Mouse (Mus musculus) ovary, postnatal 36 days (tissue): ENCODE measurements around the gene Adgrg1.
A peak's percentile ranks its signal among the peaks of the same experiment; 100 is the strongest.

Source experiments
- DNase-seq: peaks from one replicate; pipeline ENCODE4 v3.0.0; 2022; ENCODE audit warnings: low spot score, mixed read lengths

Gene Adgrg1

DNA sequence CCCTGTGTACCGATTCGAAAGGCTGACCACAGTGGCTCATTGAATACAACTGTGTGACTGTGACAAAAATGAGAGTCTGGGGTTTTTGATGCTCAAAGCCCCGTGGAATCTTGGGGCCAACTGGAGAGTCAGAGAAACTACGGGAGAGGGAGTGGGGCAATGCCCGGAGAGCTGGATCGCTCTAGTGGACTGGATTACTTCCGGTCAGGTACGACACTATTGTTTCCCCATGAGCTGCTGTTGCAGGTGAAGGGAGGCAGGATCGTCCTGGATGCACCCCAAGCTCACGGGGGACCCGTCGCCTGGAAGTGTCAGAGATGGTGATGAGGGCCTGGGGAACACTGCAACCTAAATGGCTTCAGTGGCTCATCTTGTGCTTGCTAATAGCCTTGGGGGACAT lies 21.5 kb downstream of the Adgrg1 start:
- no peak for DNase-seq

DNA sequence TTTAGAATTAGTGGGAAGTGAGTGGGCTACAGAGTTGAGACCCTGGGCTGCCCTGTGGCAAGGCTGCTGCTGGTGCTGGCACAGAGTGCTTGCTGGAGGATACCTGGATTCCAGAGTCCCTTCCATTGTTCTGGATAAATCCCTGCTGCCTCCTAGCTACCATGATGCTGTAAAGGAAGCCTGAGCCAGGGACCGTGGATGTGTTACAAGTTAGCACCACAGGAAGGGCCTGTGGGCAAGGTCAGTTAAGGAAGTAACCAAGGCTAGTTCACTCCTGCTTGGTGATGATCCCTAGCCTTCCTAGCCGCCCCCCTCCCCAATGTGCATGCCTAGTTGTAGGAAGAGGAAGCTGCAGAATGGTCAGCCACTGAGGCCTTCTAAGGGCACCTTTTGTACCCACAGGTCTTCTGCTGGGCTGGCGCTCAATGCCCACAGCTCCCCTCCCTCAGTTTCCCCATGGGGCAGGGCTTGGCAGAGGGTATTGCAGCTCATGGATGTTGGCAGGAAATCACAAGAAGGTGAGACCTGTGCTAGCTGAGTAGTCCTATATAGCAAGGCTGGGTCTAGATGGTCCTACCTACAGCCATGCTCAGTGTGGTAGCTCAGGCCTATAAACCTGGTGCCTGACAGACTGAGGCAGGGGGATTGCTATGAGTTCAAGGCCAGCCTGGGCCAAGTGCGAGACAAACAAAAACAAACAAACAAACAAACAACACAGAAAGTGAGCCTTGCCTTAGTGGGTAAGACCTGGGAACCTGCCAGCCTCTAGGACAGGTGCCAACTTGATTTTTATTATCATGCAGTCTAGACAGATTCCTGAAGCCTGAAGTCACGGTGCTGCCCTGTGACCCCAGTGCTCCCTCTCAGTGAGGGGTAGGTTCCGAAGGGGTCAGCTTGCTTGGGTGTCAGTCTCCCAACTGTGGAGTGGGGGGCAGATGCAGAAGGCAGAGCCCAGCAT lies 22.6 kb downstream of the Adgrg1 start:
- no peak for DNase-seq

DNA sequence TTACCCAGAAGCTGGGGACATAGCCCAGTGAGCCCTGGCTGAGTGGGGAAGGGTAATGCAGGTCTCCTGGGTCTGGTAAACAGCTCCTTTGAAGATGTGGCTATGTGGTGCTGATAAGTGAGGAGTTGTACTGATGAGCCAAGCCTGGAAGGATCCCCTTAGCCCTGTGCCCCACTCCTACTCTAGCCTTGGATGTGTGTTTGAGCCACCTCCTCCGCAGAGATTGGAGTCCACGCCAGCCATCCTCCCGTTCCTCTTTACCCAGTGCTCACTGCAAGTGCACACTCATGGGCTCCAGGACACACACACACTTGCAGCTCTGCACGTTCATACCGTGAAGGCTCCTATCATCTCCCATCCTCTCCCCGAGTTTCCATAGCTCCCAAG lies 23.3 kb downstream of the Adgrg1 start:
- no peak for DNase-seq

DNA sequence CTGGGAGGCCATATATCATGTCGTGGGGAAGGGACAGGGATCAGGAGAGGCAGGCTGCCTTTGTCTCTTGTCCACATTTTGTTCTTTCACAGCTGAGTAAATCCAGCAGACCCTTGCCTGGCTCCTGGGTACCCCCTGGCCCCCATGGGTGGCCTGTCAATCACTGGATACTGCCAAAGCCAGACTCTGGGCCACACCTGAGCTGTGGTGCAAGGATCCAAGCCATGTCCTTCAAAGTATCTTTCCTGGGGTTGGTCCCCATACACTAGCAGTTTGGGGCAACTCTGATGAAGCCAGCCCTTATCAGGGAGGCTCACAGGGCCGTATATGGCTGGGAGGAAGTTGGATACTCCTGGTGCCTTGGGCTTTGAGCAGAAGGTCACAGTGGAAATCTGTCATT lies 23.9 kb downstream of the Adgrg1 start:
- no peak for DNase-seq

DNA sequence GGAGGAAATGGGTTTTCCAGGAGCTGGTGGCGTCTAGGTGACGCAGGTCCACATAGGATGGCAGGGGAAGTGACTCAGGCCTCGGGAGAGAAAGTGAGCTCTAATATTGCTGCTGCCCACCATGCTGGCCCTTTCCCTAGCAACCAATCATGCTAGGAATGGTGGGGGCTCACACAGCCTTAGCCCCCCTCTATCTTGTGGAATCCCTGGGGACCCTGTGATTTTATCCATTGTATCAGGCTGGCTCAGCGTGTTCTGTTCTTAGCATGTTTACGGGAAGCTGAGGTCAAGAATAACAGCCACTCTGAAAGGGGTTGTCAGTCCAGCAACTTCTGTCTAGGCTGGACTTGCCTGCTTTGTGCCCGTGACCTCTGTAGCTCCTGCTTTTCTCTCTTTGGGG lies 24.5 kb downstream of the Adgrg1 start:
- DNase-seq: no peak

DNA sequence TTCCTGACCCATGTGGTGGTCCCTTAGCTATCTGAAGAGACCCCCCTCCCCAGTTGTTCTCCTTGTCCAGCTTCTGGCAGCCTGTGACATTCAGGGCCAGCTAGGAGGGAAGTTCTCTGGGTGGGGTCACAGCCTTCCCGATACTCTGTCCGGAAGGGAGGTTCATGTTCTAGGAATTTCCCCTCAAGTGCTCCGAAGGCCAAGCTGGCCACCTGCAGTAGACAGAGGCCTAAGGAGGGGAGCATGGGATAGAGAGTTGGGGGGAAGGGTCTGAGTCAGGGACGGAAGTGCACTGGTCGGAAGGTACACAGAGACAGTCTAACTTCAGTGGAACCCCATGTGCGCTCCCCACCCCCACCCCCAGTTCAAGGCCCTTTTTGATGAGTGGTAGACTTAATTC lies 25.4 kb downstream of the Adgrg1 start:
- DNase-seq: no peak

DNA sequence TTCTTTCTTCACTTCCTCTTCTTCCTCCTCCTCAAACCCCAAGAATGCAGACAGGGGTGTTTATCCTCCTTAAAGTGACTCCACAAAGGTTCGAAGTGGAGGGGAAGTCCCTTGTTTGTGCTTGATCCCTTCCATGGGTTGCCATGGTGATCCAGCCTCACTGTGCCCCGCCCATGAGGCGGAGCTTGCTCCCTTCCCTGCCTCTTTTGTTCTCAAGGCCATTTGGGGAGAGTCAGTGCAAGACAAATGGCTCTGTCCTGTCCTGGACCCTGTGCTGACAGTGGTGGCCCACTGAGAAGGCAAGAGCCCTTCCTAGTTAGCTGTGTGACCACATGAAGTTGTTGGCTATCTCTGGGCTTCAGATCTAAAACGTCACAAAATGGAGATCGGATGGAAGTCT lies 26.1 kb downstream of the Adgrg1 start:
- DNase-seq: peak; percentile 61

DNA sequence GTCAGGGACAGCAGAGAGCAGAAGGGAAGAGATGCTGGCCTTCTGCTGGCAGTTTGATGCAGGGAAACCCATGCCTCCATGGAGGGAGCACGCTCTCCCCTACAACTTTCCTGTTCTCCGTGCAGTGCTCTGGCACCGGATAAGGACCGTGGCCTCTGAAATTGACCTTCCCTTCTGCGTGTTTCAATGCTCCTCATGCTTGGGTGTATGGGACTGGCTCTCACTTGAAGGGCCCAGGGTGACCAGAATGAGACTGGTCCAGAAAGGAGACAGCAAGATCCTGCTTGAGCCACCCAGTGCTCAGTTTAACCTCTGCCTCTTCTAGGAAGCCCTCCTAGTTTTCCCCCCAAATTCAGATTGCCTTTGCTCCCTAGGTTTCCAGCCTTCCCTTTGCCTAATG lies 26.6 kb downstream of the Adgrg1 start:
- DNase-seq: no peak

DNA sequence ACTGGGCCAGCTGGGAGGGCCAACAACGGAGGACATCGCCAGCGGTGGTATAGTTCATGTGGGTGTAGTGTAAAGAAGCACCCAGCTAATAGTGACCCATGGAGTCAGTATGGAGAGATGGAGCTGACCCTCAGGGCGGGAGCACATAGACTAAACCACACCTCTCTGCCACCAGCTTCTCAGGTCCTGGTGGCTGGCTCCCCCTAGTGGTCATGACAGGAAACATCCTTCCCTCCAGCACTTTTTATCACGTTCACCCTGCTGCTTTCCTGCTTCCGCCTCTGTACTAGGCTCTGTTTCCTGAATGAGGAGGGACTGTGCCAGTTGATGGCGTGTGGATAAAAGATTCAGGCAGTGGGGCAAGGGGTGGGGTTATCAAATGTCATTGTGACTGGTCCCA lies 27.1 kb downstream of the Adgrg1 start:
- peak; percentile 66 for DNase-seq

DNA sequence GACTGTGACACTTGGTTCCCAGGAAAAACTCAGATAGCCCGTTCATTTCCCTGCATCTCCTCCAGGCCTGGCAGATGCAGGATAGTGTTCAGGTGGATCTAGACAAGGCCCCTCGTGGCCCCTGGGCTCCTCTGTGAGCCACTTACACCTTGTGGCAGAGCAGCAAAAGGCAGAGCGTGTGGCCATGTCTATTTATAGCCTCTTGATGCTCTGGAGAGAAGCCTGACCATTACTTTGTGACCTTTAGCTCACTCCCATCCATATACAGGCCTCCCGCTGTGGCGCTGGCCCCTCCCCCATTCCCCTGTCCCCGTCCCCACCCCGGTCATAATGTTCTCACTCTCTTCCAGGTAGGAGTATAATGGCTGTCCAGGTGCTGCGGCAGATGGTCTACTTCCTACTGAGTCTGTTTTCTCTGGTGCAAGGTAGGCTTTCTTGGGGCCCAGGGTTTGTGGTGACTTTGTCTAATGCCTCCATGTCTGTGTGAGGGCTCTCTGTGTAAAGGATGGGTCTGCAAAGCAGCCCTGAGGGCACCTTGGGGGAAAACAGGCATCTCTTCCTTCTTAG lies 27.6 kb downstream of the Adgrg1 start:
- no peak for DNase-seq

DNA sequence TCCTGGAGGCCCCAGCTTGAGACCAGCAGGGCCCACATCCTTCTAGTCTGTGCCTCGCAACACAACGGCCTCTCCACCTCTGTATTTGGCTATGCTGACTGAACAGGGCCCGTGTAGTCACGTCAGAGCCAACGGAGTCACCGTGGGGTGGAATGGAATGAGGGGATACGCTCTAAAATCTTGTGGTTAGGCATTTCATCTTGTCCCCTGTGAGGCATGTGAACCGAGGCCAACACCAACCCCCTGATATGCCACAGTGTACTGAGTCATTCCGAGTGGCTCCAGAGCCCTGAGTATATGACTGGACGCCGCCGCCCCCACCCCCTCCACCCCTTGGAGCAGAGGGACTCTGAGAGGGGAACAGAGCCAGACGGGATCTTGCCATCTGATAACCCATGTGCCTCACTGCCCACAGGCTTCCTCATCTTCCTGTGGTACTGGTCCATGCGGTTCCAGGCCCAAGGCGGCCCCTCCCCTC lies 37.9 kb downstream of the Adgrg1 start:
- DNase-seq: no peak

DNA sequence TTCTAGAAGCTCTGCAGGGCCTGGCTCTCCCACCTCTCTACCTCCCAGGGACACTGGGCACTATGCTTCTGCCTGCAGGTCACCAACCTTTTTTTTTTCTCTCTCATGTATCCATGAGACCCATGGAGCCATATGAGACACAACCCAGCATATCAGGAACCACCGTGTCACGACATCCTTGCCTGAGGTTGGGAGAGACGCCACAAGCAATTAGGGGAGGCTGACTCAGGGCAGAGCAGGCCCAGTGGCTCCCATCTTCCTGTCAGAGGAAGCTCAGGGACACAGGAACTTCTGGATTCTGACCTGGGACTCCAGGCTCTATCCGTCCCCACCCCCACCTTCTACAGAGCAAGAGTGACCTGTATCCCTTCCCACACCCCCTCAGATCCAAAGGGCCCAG lies 41.3 kb downstream of the Adgrg1 start:
- DNase-seq: no peak

DNA sequence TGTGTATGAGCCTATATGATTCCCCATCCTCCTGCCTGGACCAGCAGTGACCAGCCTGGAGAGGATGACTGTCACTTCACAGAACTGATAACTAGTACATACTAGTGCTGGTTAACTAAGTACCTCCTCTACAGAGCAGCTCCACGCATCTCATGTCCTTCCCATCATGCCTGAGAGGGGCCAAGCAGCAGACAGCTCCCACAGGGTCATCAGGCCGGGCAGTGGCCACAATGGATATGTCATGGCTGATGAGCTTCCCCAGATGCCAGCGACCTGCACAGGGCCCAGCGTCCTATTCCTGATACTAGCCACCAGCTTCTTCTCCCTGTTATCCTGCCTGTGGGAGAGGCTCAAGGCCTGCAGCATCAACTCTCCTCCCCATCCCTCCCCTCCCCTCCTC lies 42.1 kb downstream of the Adgrg1 start:
- no peak for DNase-seq

DNA sequence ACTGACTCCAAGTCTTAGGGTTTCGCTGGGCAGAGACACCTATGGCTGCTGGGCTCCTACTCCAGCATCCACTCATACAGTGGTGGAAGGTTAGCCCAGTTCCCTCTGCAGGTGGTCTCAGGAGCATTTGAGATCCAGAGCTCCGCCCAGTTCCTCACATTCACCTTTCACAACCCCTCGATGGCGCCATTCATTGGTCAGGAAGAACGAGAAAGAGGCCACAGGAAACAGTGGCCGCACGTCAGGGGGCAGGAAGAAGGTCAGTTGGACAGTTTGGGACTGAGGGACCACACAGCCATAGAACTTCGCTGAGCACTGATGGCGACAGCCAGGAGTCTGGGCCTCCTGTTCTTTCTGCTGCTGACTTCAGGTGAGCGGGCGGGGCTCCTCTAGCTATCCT lies 42.9 kb downstream of the Adgrg1 start, which contains the start of gene Adgrg3:
Gene Adgrg3, plus strand, starts transcription at position 242 of the 400 bp plus-strand sequence.
- no peak for DNase-seq

DNA sequence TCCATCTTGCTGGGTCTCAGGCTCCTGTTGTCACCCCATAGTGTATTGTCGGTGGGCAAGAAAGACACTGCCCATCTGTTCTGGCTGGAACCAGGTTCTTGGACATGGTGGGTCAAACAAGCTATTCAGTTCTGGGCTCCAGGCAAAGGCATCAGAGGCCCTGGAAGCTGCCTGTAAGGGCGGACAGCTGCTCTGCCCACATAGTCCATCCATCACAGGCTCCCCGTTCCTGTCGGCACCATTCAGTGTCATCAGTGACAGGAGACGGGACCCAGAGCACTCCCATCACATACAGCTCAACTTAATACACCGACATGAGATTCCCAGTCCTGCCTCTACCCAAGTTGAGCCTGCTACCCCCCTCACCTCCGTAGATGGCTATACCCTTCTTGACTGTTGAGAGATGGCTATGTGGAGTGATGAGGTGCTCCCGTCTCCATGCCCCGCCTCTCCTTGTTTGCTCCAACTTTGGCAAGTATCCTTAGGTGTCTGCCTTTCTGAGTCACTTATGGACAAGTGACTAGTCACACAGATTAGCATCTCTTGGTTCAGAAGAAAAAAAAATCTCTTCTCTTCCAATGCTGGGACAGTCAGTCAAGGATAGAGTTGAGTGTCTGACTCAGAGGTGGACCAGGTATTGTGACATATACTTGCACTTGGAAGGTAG lies 43.6 kb downstream of the Adgrg1 start:
- no peak for DNase-seq

DNA sequence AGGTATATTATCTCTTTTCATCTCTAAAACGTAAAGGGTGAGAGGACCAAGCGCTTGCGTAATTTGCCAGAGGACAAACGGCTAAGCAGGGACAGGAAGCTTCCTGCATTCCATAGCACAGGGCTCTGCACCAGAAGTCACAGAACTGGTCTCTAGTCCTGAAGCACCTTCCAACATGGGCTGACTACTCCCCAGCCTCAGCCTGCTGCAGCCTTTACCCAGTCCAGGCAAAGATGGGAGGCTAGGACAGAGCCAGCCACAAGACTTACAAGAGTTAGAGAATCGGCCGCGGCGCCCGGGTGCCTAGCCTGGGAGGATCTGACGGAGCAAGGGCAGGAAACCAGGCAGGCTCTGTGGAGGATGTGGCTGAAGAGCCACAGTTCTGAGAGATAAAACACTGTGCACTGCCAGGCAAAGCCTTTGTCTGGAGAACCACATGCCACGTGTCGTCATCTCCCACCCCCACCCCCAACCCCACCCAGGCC lies 45.8 kb downstream of the Adgrg1 start:
- no peak for DNase-seq

DNA sequence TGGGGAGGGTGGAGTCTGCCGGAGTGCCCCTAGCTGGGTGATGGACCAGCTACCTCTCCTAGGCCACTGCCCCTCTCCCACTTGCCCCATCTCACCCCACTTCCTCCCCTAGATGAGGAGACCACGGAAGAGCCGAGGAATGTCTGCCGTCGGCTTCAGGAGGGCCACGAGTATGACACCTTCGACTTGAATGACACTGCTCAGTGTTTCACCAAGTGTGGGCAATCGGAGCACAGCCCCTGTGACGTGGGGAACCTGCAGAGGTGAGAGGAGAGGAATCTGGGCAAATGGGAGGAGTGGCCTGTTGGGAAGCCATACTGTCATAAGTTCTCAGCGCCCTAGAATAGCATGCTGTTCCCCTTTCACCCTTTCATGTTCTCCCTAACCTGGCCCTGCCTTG lies 46.3 kb downstream of the Adgrg1 start:
- DNase-seq: no peak

DNA sequence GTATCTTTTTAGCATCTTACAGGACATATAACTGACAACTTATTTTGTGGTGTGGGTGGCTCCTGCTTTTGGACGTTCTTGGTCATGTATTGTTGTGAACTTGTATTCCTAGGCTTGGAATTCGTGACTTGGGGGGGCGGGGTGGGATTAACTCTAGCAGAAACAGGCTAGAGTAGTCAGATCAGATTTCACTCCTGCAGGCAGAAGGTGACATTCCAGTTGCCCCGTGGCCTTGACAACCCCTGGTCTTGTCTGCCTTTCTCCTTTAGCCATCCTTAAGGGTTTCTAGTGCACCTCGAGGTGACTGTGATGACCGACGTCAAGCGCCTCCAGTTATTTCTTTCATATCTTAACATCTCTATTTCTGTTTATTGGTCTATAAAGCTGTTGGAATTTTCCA lies 48.6 kb downstream of the Adgrg1 start:
- no peak for DNase-seq

DNA sequence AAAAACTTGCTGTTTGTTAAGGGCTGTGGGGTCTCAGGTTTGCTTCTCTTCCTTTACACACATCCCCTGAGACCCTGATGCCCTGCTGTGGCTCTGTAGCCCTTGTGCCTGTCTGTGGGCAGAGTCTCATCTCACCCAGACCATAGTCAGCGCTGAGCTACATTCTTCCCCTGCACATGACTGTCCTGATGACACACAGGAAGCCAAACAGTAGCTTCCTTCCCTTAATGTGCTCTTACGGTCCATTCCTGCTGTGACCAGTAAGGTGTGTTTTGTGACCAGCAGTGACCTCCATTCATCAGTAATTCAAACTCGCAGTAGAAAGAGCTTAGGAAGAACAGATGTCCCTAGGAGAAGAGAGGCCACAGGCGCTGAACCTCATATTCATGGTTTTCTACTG lies 49.8 kb downstream of the Adgrg1 start:
- DNase-seq: no peak

DNA sequence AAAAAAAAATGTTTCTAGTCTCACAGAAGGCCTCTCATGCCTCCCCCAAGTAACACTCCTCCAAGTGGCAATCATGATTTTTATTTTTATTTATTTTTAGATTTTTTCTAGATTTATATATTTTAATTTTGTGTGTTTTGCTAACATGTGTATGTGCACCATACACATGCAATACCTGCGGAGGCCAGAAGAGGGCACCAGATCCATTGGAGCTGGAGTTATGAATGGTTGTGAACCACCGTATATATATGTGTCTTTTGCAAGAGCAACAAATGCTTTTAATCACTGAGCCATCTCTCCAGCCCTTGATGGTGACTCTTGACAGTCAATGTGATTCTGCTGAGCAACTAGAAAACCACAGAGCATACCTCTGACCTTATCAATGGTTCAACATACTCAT lies 50.9 kb downstream of the Adgrg1 start:
- DNase-seq: no peak

DNA sequence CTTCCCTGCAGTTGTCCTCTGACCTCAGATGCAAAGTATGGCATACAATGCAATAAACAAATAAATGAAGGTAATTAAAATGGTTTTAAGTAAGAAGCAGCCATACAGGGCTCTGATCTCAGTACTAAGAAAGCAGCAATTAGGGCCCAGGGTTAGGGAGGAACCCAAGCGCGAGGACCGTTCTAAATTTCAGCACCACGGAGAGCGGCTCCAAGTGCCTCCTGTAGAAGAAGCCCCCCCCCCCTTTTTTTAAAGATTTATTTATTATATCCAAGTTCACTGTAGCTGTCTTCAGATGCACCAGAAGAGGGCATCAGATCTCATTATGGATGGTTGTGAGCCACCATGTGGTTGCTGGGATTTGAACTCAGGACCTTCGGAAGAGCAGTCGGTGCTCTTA lies 53.8 kb downstream of the Adgrg1 start:
- peak; percentile 25 for DNase-seq

DNA sequence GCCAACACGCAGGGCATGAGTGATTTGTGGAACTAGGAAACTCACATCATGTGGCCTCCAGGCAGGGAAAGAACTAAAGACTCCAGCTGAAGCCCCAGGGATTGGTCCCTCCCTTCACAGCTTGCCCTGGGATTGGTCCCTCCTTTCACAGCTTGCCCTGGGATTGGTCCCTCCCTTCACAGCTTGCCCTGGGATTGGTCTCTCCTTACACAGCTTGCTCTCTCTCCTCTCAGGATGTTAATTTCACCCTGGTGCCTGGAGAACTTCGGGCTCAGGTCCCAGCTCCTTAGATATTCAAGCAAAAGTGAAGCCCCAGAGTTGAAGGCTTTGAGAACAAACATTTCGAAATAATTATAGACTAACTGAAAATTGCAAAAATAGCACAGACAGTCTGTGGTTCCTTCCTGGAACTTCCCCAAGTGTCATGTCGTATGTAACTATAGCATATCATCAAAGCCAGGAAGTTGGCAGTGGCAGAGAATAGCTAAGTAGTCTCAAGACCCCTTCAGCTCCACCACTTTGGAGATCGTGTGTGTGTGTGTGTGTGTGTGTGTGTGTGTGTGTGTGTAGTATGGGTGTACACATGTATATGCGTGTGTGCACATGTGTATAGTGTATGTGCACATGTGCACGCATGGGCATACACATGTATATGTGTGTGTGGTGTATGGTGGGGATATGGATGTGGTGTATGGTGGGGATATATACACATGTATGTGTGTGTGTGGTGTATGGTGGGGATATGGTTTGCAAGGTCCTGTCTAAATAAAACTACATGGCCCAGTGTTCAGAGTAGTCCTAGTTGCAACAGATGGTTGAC lies 62.8 kb downstream of the Adgrg1 start:
- DNase-seq: no peak
